Mouse (Mus musculus) gastrocnemius, postnatal 25 days (tissue): ENCODE results near the gene Olfr1354. TPM values are rescaled to one million over a fixed set of nuclear protein-coding genes. Genes with fewer than 3 reads are reported as not detected.
"Not testable (repeated sequence)": the region's sequence is repeated elsewhere in the genome, so short reads cannot be mapped to it uniquely, and the experiment has no call there.

Experiments used
- DNase-seq: peaks from one replicate; pipeline ENCODE4 v3.0.0; 2022
- long read RNA-seq, 2 experiments: library from polyadenylated mRNA; stranded (forward); transcript quantifications; one replicate each; pipeline ENCODE4 v2.0.0; 2021
- total RNA-seq, 2 experiments: library from RNA; stranded (reverse); gene quantifications; 1 replicate in 1 of 2; 2 replicates in 1 of 2; pipeline ENCODE4 v1.2.3; 2021

Olfr1354 gene
- total RNA-seq = not detected
- long read RNA-seq, experiment 1 = 0 reads
- long read RNA-seq, experiment 2 = 0 reads

DNA sequence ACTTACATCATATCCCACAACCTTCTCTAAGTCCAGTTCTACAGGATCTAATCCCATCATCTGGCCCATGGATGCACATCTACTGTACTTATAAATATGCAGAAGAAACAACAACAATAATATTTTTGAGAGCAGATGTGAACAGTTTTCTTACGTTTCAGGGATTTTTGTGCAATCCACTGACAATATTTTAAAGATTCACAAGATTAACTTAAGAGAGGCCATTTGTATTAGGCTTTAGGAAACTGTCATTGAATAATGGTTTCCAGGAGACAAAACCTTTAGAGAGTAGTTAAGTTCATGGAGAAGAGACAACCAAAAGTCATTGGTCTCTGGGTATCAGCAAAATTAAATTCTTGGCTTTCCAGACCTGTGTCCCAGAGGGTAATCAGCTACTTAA is at the start of gene Olfr1354:
Gene Olfr1354, plus strand, starts transcription at position 301 of the 400 bp plus-strand sequence.
- DNase-seq = not testable (repeated sequence)

DNA sequence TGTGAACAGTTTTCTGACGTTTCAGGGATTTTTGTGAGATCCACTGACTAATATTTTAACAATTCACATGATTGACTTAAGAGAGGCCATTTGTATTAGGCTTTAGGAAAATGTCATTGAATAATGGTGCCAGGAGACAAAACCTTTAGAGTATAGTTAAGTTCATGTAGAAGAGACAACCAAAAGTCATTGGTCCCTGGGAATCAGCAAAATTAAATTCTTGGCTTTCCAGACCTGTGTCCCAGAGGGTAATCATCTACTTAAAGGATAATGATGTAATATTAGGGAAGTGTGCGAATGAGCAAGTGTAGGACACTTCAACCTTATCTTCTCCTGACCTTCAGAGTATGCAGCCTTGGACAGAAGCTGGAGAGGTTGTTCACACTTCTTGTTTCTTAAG is 37.7 kb upstream of the Olfr1354 start, which contains the start of gene Olfr1355:
Gene Olfr1355, plus strand, starts transcription at position 301 of the 400 bp plus-strand sequence.
- no peak for DNase-seq

DNA sequence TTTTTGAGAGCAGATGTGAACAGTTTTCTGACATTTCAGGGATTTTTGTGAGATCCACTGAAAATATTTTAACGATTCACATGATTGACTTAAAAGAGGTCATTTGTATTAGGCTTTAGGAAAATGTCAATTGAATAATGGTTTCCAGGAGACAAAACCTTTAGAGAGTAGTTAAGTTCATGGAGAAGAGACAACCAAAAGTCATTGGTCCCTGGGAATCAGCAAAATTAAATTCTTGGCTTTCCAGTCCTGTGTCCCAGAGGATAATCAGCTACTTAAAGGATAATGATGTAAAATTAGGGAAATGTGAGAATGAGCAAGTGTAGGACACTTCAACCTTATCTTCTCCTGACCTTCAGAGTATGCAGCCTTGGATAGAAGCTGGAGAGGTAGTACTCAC is 37.4 kb downstream of the Olfr1354 start, which contains the start of gene Olfr8:
Gene Olfr8, plus strand, starts transcription at position 301 of the 400 bp plus-strand sequence.
- not testable (repeated sequence) for DNase-seq

DNA sequence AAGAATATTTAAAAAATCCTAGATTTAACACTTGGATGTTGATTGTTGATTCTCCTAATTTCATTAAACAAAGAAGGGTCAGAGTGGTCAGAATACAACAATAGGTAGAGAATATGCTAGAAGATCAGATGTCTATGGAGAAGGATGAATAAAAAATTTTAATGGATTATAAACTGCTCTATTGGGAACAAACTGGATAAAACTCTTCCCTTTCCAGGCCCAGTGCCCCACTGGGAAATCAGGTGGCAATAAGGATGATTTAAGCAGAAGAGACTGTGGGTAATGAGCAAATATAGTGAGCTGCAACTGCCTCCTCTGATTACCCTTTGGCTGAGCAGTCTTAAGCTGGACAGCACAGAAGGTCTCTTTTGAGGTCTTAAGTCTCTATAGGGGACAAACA is 50.0 kb downstream of the Olfr1354 start, which contains the start of gene Olfr1353:
Gene Olfr1353, plus strand, starts transcription at position 301 of the 400 bp plus-strand sequence.
- not testable (repeated sequence) for DNase-seq

Other genes starting within 250 kb of the Olfr1354 start
- gene Casp14, start 194.9 kb upstream of the Olfr1354 start, total RNA-seq = not detected
- gene Ccdc105, start 160.1 kb upstream of the Olfr1354 start, total RNA-seq = not detected
- gene Slc1a6, start 132.7 kb upstream of the Olfr1354 start, total RNA-seq = not detected
- not detected for gene Olfr1356, start 61.0 kb upstream of the Olfr1354 start, total RNA-seq
- not detected for gene Olfr1355, start 37.6 kb upstream of the Olfr1354 start, total RNA-seq
- not detected for gene Olfr8, start 37.5 kb downstream of the Olfr1354 start, total RNA-seq
- gene Olfr1353, start 50.1 kb downstream of the Olfr1354 start, total RNA-seq = not detected
- not detected for gene Olfr1352, start 67.9 kb downstream of the Olfr1354 start, total RNA-seq
- gene Olfr1351, start 99.3 kb downstream of the Olfr1354 start, total RNA-seq = not detected
- gene Olfr57, start 115.6 kb downstream of the Olfr1354 start, total RNA-seq = not detected
- 1 to 10 TPM; 7.4 to 8.9 TPM for gene 2610008E11Rik, start 184.4 kb downstream of the Olfr1354 start, total RNA-seq
- not detected for gene Vmn2r80, start 235.6 kb downstream of the Olfr1354 start, total RNA-seq